Mouse (Mus musculus): Measurements from ENCODE around the gene Stim1. TPM values are rescaled to one million over a fixed set of nuclear protein-coding genes. Genes with fewer than 3 reads are reported as not detected.

The Stim1 gene
- total and polyA plus RNA-seq, 2 experiments, result 15.7 to 28.0 TPM

- Histone ChIP-seq H3K4me1 (ENCODE audit: control insufficient read depth, insufficient read depth, low read length) (peaks cover 9% of the 10 kb centered on the region), H3K4me3 (ENCODE audit: insufficient read depth, low read depth, low read length) (no peak overlapping the region), H3K9ac (ENCODE audit: low read depth, low read length) (no peak overlapping the region), H3K36me3 (ENCODE audit: control insufficient read depth, insufficient read depth, low read length) (no peaks in the 10 kb centered on the region), H3K27ac (replicated peaks; ENCODE audit: insufficient read depth, low read depth, low read length) (no peak overlapping the region; the same call in 1 of the 2 replicates), H3K27me3 (ENCODE audit: control insufficient read depth, insufficient read depth, low read length) (no peaks in the 10 kb centered on the region), H3K79me2 (ENCODE audit: control insufficient read depth, insufficient read depth, low read length) (peaks cover 18% of the 10 kb centered on the region; the same call in 1 of the 2 replicates)
- 10% methylated on average over 1 of the region's 1 CpGs for WGBS
- peak; percentile 94 for DNase-seq (ENCODE audit: extremely low read depth, low read depth, low spot score)
- no peak for TF ChIP-seq POLR2A (IDR thresholded peaks at IDR 0.05; ENCODE audit: extremely low read depth, insufficient read depth, low read length)
- TF ChIP-seq CTCF (IDR thresholded peaks at IDR 0.05; ENCODE audit: low read depth, low read length), result no peak
Observed at GRCm38 (mm10) chr7:102300761-102301160, 33.2 kb downstream of the Stim1 start.

- 95% methylated on average over 4 of the region's 4 CpGs for WGBS
- H3K4me1 ChIP-seq (ENCODE audit: control insufficient read depth, insufficient read depth, low read length), result peaks cover 9% of the 10 kb centered on the region
- no peak overlapping the region for H3K9ac ChIP-seq (ENCODE audit: low read depth, low read length)
- H3K36me3 ChIP-seq (ENCODE audit: control insufficient read depth, insufficient read depth, low read length), result no peaks in the 10 kb centered on the region
- H3K4me3 ChIP-seq (ENCODE audit: insufficient read depth, low read depth, low read length), result no peak overlapping the region
- DNase-seq (ENCODE audit: extremely low read depth, low read depth, low spot score), result no peak
- H3K27ac ChIP-seq (replicated peaks; ENCODE audit: insufficient read depth, low read depth, low read length), result no peak overlapping the region
- TF ChIP-seq CTCF (IDR thresholded peaks at IDR 0.05; ENCODE audit: low read depth, low read length) (no peak), POLR2A (IDR thresholded peaks at IDR 0.05; ENCODE audit: extremely low read depth, insufficient read depth, low read length) (no peak)
- peaks cover 12% of the 10 kb centered on the region; the same call in 1 of the 2 replicates for H3K79me2 ChIP-seq (ENCODE audit: control insufficient read depth, insufficient read depth, low read length)
- no peaks in the 10 kb centered on the region for H3K27me3 ChIP-seq (ENCODE audit: control insufficient read depth, insufficient read depth, low read length)
Observed at GRCm38 (mm10) chr7:102302471-102302870, 34.9 kb downstream of the Stim1 start.

GRCm38 (mm10) chr7:102305596-102305995, 38.0 kb downstream of the Stim1 start:
- Histone ChIP-seq H3K9ac (ENCODE audit: low read depth, low read length) (no peak overlapping the region), H3K27ac (replicated peaks; ENCODE audit: insufficient read depth, low read depth, low read length) (no peak overlapping the region), H3K36me3 (ENCODE audit: control insufficient read depth, insufficient read depth, low read length) (no peaks in the 10 kb centered on the region), H3K4me1 (ENCODE audit: control insufficient read depth, insufficient read depth, low read length) (peaks cover 8% of the 10 kb centered on the region), H3K27me3 (ENCODE audit: control insufficient read depth, insufficient read depth, low read length) (no peaks in the 10 kb centered on the region), H3K4me3 (ENCODE audit: insufficient read depth, low read depth, low read length) (no peak overlapping the region), H3K79me2 (ENCODE audit: control insufficient read depth, insufficient read depth, low read length) (peaks cover 14% of the 10 kb centered on the region; the same call in 1 of the 2 replicates)
- 70% methylated on average over 2 of the region's 2 CpGs for WGBS
- no peak for DNase-seq (ENCODE audit: extremely low read depth, low read depth, low spot score)
- TF ChIP-seq POLR2A (IDR thresholded peaks at IDR 0.05; ENCODE audit: extremely low read depth, insufficient read depth, low read length) (no peak), CTCF (IDR thresholded peaks at IDR 0.05; ENCODE audit: low read depth, low read length) (no peak)

DNA sequence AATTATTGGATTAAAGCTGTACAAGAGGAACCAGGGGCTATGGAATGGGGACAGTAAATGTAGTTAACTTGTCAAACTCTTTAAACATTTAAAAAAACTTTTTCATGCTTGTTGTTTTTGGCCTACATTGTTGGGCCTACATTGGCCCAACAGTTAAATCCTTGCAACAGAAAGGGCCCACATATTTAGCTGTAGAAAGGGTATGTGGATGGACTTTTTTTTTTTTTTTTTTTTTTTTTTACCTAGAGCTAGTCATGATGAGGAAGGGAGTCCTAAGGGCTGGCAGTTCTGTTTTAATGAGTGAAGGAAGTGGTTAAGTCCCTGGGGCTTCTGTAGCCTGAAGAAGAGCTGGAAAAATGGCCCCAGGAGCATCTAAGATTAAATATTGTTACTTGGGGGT, 42.7 kb downstream of the Stim1 start:
- Histone ChIP-seq H3K36me3 (ENCODE audit: control insufficient read depth, insufficient read depth, low read length) (no peaks in the 10 kb centered on the region), H3K4me3 (ENCODE audit: insufficient read depth, low read depth, low read length) (no peak overlapping the region), H3K4me1 (ENCODE audit: control insufficient read depth, insufficient read depth, low read length) (peaks cover 17% of the 10 kb centered on the region), H3K79me2 (ENCODE audit: control insufficient read depth, insufficient read depth, low read length) (peaks cover 5% of the 10 kb centered on the region; the same call in 1 of the 2 replicates), H3K27ac (replicated peaks; ENCODE audit: insufficient read depth, low read depth, low read length) (no peak overlapping the region), H3K9ac (ENCODE audit: low read depth, low read length) (no peak overlapping the region), H3K27me3 (ENCODE audit: control insufficient read depth, insufficient read depth, low read length) (no peaks in the 10 kb centered on the region)
- no peak for DNase-seq (ENCODE audit: extremely low read depth, low read depth, low spot score)
- TF ChIP-seq CTCF (IDR thresholded peaks at IDR 0.05; ENCODE audit: low read depth, low read length) (no peak), POLR2A (IDR thresholded peaks at IDR 0.05; ENCODE audit: extremely low read depth, insufficient read depth, low read length) (no peak)

- TF ChIP-seq CTCF (IDR thresholded peaks at IDR 0.05; ENCODE audit: low read depth, low read length), result no peak
- no peak for TF ChIP-seq POLR2A (IDR thresholded peaks at IDR 0.05; ENCODE audit: extremely low read depth, insufficient read depth, low read length)
- Histone ChIP-seq H3K36me3 (ENCODE audit: control insufficient read depth, insufficient read depth, low read length) (no peaks in the 10 kb centered on the region), H3K4me1 (ENCODE audit: control insufficient read depth, insufficient read depth, low read length) (peaks cover 17% of the 10 kb centered on the region), H3K27me3 (ENCODE audit: control insufficient read depth, insufficient read depth, low read length) (no peaks in the 10 kb centered on the region), H3K27ac (replicated peaks; ENCODE audit: insufficient read depth, low read depth, low read length) (no peak overlapping the region), H3K9ac (ENCODE audit: low read depth, low read length) (no peak overlapping the region), H3K4me3 (ENCODE audit: insufficient read depth, low read depth, low read length) (no peak overlapping the region), H3K79me2 (ENCODE audit: control insufficient read depth, insufficient read depth, low read length) (peaks cover 5% of the 10 kb centered on the region; the same call in 1 of the 2 replicates)
- peak; percentile 72 for DNase-seq (ENCODE audit: extremely low read depth, low read depth, low spot score)
- 57% methylated on average over 5 of the region's 5 CpGs for WGBS
Observed at GRCm38 (mm10) chr7:102310821-102311220, 43.2 kb downstream of the Stim1 start.

- WGBS, result 50% methylated on average over 4 of the region's 4 CpGs
- H3K27ac ChIP-seq (replicated peaks; ENCODE audit: insufficient read depth, low read depth, low read length), result no peak overlapping the region
Observed at GRCm38 (mm10) chr7:102312840-102313534, 45.4 kb downstream of the Stim1 start.

More at GRCm38 (mm10) chr7:102312840-102313534, 45.4 kb downstream of the Stim1 start:
- H3K79me2 ChIP-seq (ENCODE audit: control insufficient read depth, insufficient read depth, low read length), result peaks cover 5% of the 10 kb centered on the region; the same call in 1 of the 2 replicates
- H3K9ac ChIP-seq (ENCODE audit: low read depth, low read length), result no peak overlapping the region
- no peak overlapping the region for H3K4me3 ChIP-seq (ENCODE audit: insufficient read depth, low read depth, low read length)
- H3K36me3 ChIP-seq (ENCODE audit: control insufficient read depth, insufficient read depth, low read length), result no peaks in the 10 kb centered on the region
- peaks cover 17% of the 10 kb centered on the region for H3K4me1 ChIP-seq (ENCODE audit: control insufficient read depth, insufficient read depth, low read length)
- TF ChIP-seq POLR2A (IDR thresholded peaks at IDR 0.05; ENCODE audit: extremely low read depth, insufficient read depth, low read length), result no peak
- DNase-seq (ENCODE audit: extremely low read depth, low read depth, low spot score), result no peak
- no peaks in the 10 kb centered on the region for H3K27me3 ChIP-seq (ENCODE audit: control insufficient read depth, insufficient read depth, low read length)
